Mouse (Mus musculus): ENCODE data around the gene Plk2.
"Not testable (repeated sequence)": the region's sequence is repeated elsewhere in the genome, so short reads cannot be mapped to it uniquely, and the experiment has no call there.

The Plk2 gene

DNA sequence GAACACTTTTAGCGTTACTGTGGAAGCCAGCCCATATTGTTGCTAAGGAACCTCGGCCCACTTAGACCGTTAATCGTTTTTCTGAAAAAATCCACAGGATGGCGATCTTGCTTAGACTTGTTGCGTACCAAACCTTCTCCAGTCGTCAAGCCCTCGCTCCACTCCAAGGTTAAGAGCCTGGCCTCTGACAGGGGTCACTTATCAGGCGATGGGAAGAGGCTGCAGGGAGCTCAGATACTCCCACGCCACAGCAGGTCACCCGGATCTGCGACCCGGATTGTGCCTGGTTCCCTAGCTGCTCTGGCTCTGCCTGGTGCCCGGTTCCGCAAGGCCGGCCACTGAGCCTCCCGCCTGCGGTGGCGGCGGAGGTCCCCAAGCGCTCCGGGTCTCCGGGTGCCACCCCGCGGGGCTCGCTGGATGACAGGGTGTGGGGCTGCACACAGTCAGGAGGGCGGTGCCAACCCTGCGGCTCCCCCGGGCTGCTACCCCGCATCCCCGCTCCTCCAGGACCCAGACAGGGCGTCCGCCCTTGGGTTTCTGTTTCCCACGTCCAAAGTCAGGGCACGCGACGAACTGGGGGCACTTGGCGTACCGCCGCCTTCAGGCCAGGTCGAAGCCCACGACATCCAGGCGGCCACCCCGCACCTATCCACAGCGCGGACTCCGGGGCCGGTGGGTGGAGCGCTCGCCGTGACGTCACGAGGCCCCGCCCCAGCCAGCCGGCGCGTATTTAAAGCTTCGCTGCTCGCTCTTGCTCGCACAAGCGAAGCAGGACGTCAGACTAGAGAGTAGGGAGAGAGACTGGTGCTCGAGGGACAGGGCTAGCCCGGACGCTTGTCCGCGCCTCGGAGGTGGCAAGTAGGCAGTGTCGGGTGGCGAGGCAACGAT lies at the start of gene Plk2:
TSS of gene Plk2 (plus strand) at position 756 of the 888 bp plus-strand sequence.
- DNase-seq (ENCODE audit: low spot score), result peak; percentile 94

DNA sequence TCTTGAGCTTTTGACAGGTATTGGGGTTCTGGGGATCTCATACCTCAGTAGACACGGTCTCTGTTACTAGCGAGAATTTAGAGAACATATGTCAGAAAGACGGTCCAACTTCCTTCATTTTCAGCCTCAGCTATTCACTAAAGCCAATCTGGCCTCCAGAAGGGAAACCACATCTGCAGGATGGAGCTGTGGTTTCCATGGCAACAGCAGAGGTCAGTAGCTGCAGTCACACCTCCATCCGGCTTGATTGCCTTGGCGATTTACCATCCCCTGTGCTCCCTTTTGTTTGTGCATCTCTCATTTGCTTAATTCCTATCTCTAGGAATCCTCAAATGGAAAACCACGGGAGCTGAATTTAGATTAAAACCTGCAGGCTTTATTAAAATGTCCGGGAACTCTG lies 48.1 kb upstream of the Plk2 start:
- peak; percentile 73 for DNase-seq (ENCODE audit: low spot score)

DNA sequence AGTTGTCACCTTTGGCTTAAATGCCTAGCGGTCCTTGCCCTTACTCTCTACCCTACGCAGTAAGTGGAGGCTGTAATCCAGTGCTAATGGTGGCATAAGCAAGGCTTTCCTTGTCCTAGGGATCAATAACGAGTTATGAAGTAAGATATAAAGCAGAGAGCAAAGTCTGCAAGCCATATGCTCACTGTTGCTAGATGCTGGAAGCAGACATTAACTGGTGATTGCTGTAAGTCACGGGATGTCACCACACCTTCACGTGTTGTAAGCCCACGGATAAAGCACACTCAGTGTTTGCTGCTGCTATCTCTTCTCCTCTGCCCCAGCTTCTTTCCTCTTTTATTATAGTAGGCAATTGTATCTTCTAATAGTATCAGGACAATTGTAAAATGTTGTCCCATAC lies 43.8 kb upstream of the Plk2 start:
- DNase-seq (ENCODE audit: low spot score), result no peak

DNA sequence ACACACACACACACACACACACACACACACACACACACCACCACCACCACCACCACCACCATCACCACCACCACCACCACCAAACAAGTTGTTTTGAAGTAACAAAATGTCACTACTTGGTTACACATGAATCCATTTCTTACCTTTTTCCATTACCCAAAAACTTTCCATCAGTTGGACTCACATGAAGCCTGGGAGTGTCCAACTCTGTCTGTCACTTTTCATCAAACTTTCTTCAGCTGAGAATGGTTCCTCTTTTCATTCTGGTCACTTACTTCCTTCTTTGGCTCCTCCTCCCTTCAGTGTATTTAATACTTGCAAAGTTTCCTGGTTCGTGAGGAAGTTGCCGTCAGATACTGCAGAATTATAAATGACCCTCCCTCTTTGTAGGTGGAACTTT lies 37.9 kb upstream of the Plk2 start, which contains the start of gene Gapt:
TSS of gene Gapt (minus strand) at position 259 of the 400 bp plus-strand sequence.
- no peak for DNase-seq (ENCODE audit: low spot score)

DNA sequence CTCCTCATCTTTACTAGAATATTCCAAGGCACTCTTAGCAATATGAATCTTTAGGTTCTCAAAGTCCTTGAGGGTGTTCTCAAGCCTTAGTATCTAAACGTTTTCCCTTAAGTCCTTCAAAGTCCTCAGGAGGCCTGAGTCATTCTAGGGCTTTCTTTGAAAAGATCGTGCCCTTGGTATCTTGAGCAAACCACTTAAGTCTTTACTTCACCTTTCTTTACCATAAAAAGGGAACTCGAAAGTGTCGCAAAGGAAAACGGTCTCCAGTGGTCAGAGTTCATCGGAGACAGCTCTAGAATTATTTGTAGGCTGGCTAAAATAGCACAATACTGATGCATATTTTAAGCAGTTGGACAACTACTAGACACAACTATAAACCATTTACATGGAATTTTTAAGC lies 31.1 kb upstream of the Plk2 start:
- no peak for DNase-seq (ENCODE audit: low spot score)

DNA sequence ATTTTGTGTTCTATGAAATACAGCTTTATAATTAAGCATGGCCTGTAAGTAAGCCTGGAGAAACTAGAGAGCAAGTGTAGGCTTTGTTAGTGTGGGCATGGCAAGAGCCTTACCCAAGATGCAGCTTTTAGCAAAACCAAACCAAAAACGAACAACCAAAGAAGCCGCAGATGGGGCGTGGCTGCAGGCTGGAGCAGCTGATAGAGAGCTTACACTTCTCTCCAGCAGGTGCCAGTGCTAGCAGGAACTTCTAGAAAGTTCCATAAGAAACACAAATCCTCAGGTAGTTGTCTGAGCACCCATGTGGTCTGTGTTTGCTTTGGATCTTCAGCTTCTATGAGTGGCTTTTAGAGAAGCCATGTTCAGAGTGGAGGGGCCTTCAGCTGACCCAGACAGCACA lies 28.4 kb upstream of the Plk2 start:
- no peak for DNase-seq (ENCODE audit: low spot score)

DNA sequence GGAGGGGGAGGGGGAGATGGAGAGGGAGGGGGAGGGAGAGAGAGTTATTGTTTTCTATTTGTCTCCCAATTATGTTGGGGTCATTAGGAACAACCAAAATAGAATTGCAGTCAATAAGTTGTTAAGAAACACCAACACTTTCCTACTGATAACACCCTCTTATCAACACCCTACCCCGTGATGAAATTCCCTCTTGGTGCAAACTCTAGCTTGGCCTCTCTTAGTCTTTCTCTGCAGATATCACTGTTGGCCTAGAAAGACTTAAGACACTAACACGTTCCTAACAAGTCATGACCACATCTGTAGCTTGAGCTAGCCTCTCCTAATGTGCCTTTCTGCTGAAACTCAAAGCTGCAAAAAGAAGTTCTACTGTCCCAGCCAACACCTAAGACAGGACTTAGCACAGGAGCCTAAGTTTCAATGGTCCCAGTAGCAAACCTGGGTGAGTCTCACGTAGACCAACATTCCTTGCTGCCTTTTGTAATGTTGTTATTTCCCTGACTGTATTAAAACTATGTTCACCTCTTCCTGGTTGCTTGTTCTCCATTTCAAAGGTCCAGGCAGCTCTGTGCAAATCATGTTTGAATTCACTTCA lies 26.8 kb upstream of the Plk2 start:
- no peak for DNase-seq (ENCODE audit: low spot score)

DNA sequence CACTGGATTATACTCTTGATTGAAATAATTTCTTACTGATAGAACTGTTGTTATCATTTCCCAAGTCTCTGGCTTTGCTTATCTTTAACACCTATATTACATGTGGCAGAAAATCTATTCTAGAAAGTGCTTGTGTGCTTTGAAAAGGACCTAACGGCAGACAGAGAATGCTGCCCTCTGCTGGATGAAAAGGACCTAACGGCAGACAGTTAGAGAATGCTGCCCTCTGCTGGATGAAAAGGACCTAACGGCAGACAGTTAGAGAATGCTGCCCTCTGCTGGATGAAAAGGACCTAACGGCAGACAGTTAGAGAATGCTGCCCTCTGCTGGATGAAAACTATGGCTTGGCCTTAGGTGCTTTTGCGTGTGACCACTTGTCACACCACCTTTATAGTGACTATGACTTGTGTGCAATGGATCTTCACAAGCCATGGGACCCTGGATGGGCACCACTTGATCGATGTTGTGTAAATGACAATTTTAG lies 26.2 kb upstream of the Plk2 start:
- DNase-seq (ENCODE audit: low spot score), result peak; percentile 47

DNA sequence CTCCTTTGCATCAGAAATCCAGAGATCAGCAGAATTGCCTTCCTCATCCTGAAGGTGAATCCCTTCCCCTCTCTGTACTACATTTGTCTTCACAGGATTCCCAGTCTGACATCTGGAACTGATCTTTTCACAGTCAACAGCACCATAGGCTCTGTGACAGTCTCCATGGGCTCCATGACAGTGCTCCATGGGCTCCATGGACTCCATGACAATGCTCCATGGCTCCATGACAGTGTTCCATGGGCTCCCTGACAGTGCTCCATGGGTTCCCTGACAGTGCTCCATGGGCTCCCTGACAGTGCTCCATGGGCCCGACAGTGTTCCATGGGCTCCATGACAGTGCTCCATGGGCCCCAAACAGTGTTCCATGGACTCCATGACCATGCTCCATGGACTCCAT lies 25.2 kb upstream of the Plk2 start:
- no peak for DNase-seq (ENCODE audit: low spot score)

DNA sequence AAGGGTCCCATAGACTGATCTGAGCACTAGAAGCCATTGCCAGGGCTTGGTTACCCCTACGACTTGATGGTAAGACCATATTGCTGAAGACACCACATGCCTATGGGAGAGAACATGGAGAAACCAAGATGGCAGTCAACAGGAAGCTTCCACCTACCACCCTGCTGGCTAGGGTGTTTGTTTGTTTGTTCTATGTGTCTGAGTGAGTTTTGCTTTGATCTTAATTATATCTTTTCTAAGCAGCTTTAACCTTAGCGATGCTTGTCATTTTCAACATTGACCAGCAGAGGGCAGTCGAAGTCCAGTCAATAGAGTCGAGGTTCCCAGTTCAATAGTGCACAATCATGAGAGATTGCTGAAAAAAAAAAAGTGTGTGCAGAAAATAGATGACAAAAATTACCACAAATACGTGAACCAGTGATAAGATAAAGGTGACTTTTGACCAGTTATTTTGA lies 12.4 kb upstream of the Plk2 start:
- peak; percentile 84 for DNase-seq (ENCODE audit: low spot score)

DNA sequence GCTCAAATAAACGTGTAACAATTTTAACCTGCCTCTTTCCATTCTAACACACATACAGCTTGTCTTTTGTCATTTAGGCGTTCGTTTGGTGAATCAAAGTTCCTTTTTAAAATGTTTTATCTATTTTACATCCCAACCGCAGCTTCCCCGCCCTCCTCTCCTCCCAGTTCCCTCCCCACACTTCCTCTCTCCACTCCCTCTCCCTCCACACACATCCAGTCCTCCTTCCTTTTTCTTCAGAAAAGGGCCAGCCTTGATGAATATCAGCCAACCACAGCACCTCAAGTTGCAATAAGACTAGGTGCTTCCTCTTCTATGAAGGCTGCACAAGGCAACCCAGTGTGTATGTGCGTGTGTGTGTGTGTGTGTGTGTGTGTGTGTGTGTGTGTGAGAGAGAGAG lies 10.3 kb upstream of the Plk2 start:
- DNase-seq (ENCODE audit: low spot score), result no peak

DNA sequence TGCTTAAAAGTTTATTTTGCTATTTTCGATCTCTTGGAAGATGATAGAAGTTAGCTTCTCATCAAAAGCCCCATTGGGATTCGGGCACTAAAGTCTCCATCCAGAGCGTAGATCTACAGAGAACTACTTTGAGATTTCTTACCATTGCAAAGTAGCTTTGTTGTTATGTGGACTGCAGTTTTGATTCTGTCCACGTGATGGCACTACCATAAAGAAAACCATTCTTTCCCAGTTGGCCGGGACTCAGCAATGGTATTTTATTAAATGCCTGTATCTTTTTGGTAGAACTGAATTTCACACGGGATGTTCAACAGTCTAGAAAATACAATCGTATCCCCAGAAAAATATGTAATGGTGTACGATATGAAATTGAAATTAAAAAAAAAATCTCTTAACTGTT lies 2.6 kb upstream of the Plk2 start:
- DNase-seq (ENCODE audit: low spot score), result peak; percentile 81

DNA sequence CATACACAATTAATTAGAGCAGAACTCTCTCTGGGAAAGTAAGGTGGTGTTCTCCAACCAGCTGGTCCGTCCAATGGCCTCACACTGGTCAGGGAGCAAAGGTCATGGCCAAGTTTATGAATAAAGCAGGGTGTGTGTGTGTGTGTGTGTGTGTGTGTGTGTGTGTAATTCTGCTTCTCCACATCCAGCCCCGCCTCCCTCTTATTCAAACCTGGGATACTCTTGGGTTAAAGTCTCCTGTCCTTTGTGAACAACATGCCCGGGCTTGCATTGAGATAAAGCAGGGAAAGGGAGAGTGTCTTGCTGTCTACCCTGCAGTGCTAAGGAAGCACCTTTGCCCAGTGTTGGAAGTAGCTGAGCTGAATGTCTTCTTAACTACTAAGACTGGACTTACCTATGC lies 2.2 kb upstream of the Plk2 start:
- no peak for DNase-seq (ENCODE audit: low spot score)

DNA sequence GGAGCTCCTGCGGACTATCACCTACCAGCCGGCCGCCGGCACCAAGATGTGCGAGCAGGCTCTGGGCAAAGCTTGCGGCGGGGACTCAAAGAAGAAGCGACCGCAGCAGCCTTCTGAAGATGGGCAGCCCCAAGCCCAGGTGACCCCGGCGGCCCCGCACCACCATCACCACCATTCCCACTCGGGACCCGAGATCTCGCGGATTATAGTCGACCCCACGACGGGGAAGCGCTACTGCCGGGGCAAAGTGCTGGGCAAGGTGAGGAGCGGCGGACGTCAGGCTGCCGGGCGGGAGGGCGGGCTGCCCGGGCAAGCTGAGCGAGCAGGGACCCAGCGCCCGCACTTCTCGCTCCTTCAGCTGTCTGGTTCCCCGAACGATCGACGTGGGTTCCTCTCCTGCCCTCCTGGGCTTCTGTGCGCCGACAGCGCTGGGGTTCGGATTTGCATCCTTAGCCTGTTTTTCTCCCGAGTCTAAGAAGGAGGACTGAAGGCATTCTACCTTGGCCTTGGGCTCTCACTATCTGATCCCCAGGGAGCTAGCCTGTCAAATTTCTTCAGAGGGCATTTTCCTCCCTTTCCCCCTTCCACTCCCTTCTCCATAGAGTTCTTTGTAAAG lies 441 bp downstream of the Plk2 start:
- peak; percentile 28 for DNase-seq (ENCODE audit: low spot score)

DNA sequence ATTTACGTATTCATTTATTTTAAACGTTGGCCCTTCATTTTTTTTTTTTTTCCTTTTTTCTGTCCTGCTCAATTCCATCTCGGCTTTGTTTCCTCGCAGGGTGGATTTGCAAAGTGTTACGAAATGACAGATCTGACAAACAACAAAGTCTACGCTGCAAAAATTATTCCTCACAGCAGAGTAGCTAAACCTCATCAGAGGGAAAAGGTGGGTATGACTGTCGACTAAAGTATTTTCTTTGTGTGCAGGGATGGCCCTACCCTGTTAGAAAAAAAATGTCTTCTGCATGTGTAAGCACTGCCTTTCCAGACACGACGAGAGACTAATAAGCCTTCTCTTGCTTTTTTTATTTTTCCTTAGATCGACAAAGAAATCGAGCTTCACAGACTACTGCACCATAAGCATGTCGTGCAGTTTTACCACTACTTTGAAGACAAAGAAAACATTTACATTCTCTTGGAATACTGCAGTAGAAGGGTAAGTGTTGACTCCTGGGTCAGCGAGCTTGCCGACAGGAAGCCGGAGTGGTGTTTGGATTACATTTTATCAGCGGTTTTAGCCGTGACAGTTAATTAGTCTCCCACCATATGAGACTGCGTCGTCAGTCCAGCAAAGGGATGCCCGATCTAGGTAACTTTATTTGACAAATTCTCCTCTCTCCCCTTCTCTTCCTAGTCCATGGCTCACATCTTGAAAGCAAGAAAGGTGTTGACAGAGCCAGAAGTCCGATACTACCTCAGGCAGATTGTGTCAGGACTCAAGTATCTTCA lies 1.3 kb downstream of the Plk2 start:
- DNase-seq (ENCODE audit: low spot score), result peak; percentile 48

DNA sequence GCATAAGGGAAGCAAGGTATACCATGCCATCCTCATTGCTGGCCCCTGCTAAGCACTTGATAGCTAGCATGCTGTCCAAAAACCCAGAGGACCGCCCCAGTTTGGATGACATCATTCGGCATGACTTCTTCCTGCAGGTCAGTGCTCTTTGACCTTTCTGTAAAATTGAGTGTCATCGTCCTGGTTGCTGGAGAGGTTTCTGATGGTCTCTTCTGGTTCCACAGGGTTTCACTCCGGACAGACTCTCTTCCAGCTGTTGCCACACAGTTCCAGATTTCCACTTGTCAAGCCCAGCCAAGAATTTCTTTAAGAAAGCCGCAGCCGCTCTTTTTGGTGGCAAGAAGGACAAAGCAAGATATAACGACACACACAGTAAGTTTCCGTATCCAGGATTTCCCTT lies 2.9 kb downstream of the Plk2 start:
- no peak for DNase-seq (ENCODE audit: low spot score)

DNA sequence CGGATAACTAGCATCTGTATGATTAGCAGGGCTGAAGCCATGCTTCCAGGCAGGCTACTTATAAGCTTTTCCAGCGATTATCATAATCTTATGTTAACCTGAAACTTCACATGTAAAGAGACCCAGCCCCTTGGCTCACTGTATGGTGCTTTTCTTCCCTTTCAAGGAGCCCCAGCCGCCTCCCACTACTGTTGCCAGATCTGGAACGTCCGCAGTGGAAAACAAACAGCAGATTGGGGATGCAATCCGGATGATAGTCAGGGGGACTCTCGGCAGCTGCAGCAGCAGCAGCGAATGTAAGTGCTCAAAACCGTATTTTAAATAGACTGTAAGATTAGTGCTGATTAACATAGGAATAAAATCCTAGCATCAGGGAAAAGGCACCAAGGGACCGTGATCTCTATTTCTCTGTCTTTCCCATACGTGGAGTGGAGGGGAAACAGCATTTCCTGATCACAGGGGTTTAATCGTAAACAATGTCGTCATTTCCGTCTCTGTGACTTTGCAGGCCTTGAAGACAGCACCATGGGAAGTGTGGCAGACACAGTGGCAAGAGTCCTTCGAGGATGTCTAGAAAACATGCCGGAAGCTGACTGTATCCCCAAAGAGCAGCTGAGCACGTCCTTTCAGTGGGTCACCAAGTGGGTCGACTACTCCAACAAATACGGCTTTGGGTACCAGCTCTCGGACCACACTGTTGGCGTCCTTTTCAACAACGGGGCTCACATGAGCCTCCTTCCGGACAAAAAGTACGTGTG lies 3.8 kb downstream of the Plk2 start:
- DNase-seq (ENCODE audit: low spot score), result no peak

DNA sequence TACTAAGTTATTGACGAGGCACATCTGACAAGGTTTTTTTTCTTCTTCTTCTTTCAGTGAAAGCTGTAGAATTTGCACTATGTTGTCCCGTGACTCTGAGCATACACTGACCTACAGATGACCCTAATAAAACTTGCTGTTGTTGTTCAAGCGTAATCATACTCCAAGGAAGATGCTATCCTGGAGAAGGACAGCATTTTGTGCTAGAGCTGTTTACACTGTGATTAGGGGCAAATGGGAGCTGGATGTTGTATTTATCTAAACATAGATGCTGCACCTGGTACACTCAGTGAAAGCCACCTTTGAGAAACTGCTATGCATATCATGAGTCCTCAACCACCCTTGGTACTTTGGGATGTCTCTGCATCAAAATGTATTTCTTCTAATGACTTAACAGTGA lies 6.6 kb downstream of the Plk2 start:
- no peak for DNase-seq (ENCODE audit: low spot score)

DNA sequence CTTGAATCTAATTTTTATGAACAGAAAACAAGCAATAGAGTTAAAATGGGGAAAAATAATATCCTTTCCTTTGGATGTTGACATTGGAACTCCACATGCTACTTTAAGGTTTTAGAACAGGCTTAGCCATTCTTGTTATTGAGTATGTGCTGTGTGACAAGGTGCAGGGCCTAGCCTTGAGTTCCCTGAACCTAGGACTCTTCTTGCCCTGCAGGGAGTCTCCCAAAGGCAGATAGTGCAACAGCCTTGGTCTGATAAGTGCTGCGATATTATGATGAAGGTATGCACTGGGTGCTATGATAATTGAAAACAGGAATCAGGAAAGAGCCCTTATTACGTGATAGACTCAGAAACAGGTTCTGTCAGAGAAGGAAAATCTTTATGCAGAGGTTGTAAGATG lies 7.0 kb downstream of the Plk2 start:
- no peak for DNase-seq (ENCODE audit: low spot score)

DNA sequence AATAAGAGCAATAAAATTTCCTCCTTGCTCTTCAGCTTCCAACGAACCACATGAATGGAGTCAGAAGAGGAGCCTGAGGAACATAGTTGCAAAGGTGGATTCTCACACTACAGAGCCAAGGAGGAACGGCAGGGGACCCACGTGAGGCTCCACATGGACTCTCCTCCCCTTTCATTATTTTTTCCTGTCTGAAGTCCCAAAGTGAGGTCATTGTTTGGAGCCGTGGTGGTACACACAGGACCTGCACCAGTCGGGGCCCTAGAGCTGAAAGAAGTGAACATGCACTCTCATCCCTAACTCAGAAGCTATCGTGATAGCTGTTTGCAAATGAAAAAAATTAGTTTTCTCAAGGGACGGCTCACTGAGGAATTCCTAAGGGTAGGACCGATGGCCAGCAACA lies 9.2 kb downstream of the Plk2 start:
- DNase-seq (ENCODE audit: low spot score), result no peak

DNA sequence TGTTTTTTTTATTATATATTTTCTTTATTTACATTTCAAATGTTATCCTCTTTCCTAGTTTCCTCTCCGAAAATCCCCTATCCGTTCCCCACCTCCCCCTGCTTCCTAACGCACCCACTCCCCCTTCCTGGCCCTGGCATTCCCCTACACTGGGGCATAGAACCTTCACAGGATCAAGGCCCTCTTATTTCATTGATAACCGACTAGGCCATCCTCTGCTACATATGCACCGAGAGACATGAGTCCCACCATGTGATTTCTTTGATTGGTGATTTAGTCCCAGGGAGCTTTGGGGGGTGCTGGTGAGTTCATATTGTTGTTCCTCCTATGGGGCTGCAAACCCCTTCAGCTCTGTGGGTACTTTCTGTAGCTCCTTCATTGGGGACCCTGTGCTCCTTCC lies 9.8 kb downstream of the Plk2 start:
- not testable (repeated sequence) for DNase-seq (ENCODE audit: low spot score)

All from embryo, embryonic 10 days (tissue).